Mouse (Mus musculus) bone marrow, adult 2 months (tissue): ENCODE data around the gene Jsrp1.

ENCODE experiments used
- CTCF ChIP-seq: fragments of 200-500 bp; IDR thresholded peaks from 2 replicates; pipeline ENCODE4 v1.5.1; 2011; ENCODE audit warnings: low read length, control low read depth; ENCODE audit not compliant: control insufficient read depth, insufficient read depth
- POLR2A ChIP-seq: fragments of 200-500 bp; IDR thresholded peaks from 2 replicates; pipeline ENCODE4 v1.6.1; 2011; ENCODE audit warnings: low read depth, mild to moderate bottlenecking, control low read depth, low read length, borderline replicate concordance; ENCODE audit not compliant: control insufficient read depth

DNA sequence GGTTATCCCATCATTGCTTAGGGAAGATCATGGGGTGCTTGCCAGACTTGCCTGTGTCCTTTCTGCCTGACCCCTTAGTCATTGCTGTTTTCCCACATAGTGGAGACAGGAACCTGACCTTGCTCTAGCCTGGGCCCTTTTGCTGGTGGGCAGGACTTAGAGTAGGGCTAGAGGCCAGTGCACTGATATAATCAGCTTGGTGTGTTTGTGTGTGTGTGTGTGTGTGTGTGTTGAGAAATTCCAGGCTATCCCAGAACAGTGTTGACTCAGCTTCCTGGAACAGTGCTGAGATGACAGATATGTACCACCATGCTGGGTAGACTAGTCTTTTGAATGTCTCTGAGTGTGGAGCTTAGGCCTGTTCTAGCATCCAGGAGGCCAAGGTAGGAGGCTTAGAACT, 33.7 kb downstream of the Jsrp1 start:
- TF ChIP-seq POLR2A (no peak), CTCF (no peak)
